Mouse (Mus musculus) frontal cortex, postnatal 36 days (tissue): ENCODE results near the gene Zc2hc1c.
"Not testable (repeated sequence)": the region's sequence is repeated elsewhere in the genome, so short reads cannot be mapped to it uniquely, and the experiment has no call there.

Experiments used
- DNase-seq, 2 experiments: peaks; one replicate each; pipeline ENCODE4 v3.0.0; 2022; ENCODE audit warnings: low spot score in 2 of 2

Zc2hc1c gene

GRCm38 (mm10) chr12:85288486-85289156, at the start of gene Zc2hc1c:
Gene Zc2hc1c (plus strand): TSS chr12:85288591.
- peak; percentile 80 to 86 for DNase-seq

GRCm38 (mm10) chr12:85252083-85252482, 36.3 kb upstream of the Zc2hc1c start:
- peak in 1 of 2 experiments; percentile 8 for DNase-seq

- no peak for DNase-seq
These were observed 32.2 kb upstream of the Zc2hc1c start for GRCm38 (mm10) chr12:85256074-85256751.

DNA sequence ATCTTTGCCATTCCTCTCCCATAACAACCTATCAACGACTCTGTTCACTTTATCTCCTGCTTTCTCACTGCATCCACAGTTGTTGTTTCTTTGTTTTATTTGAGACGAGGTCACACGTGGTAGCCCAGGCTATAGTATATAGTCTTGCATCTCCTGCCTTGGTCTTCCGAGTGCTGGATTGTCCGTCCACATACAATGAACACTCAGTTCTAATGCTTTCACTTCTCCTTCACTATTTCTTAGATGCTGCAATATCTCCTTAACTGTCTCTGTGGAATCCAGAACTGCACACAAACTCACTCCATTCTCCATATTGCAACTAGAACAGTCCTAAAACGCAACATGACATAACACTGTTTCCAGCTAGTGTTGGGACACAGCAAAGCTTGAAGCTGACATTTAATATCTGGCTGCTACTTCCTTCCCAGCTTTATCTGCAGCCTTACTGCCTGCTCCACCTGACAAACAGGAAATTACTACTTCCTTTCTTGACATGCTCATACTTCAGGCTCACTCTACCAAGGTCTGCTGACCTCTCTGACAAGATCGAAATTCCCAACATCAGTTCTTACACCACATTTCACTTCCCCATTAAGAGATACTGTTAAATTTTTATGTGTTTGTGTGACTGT, 31.3 kb upstream of the Zc2hc1c start:
- no peak for DNase-seq

- no peak for DNase-seq
These were observed 25.9 kb upstream of the Zc2hc1c start for GRCm38 (mm10) chr12:85262489-85262888.

- DNase-seq: peak; percentile 21 to 35
These were observed 25.2 kb upstream of the Zc2hc1c start for GRCm38 (mm10) chr12:85263190-85263589.

DNA sequence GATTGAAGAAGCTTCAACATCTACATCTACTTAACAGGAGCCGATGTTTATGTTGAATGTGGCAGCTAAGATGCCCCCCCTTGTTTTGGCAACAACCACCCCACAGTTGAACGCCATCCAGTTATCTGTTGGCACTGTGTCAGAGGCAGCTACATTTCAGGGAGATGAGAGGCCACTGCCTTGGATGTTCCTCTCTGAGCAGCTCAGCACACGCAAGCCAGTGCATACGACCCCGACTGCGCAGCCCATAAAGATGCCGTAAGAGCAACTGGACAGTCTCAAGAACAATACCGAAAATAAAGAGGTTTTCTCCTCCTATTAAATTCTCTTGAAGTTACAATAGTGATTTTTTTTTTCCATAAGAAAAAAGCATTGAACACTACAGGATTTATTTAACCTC, 23.9 kb upstream of the Zc2hc1c start:
- no peak for DNase-seq

DNA sequence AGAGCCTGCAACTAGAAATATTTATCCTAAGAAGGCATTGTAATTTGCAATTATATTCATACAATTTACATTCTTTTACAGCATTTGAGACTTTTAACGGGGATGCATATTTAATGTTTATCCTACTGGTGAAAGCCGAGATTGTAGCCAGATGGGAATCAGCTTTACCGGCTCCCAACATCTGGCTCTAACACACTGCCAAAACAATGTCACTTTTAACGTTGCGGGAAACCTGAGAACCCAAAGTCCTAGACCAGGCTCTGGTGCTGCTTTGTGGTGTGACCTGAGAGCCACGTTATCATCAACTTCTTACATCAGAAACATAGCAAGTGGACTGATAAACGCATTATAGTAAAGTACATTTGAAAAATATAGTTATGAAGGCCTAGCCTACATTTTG, 23.5 kb upstream of the Zc2hc1c start:
- no peak for DNase-seq

- DNase-seq: no peak
These were observed 22.1 kb upstream of the Zc2hc1c start for GRCm38 (mm10) chr12:85266248-85266647.

DNA sequence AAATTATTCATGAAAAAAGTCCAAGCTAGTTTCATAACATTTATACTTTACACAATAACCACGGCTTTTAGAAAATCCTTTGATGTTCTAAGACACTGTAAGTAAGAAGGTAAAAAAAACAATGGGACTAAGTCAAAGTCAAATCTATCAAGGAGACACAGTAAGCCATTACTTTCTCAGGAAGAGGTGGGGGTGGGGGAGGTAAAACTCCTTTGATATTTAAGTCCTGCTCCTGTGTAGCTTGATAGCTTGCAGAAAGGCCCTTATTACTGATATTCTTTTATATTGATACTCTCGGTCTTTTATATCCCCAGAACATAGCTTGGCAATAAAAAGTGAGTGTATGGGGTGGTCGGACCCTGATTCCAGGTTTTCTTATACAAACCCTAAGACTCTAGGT, 18.6 kb upstream of the Zc2hc1c start:
- no peak for DNase-seq

DNA sequence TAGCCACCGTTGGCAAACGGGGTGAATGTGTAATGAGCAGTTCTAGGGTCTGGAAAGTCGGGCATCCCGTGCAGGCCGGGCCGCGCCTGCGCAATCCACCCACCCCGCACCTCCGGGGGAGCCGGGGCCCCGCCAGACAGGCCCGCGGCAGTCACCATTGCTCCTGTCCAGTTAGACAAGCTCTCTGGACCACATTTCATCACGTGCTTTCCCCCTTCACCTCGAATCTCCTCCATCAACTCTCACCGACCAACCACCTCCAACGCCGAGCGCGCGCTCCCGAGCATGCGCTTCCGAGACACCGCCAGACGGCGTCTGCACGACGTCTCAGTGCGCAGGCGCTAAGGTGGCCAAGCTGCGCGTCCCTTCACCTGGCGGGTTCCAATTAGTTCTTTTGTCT, 18.1 kb upstream of the Zc2hc1c start, which contains the start of gene Mlh3:
TSS of gene Mlh3 (minus strand) at position 281 of the 400 bp plus-strand sequence.
- DNase-seq: peak; percentile 86 to 92

DNA sequence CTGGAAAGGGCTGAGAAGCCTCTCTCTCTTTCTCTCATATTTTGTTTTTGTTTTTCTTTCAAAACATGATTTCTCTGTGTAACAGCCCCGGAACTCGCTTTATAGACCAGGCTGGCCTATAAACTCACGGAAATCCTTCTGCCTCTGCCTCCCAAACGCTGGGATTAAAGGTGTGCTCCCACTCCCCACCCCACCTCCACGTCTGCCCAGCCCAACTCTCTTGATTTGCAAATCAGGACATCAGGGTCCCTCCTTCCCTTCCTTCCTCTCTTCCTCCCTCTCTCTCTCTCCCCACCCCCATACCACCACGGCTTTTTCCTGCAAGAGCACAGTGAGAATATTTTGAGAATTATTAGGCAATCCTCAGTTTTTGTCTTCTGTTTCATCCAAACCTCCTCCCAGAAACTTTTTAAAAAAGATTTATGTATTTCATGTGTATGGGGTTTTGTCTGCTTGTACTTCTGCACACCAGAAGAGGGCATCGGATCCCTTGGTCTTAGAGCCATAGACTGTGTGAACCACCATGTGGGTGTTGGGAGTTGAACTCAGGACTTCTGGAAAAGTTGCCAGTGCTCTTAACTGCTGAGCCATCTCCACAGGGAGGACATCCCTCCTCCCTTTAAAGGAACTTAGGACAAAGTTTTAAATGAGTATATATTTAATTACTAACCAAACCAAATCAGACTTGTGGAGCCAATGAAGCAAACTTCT, 17.1 kb upstream of the Zc2hc1c start:
- no peak for DNase-seq

GRCm38 (mm10) chr12:85271843-85272206, 16.6 kb upstream of the Zc2hc1c start:
- no peak for DNase-seq

GRCm38 (mm10) chr12:85273508-85273907, 14.9 kb upstream of the Zc2hc1c start:
- DNase-seq: no peak

DNA sequence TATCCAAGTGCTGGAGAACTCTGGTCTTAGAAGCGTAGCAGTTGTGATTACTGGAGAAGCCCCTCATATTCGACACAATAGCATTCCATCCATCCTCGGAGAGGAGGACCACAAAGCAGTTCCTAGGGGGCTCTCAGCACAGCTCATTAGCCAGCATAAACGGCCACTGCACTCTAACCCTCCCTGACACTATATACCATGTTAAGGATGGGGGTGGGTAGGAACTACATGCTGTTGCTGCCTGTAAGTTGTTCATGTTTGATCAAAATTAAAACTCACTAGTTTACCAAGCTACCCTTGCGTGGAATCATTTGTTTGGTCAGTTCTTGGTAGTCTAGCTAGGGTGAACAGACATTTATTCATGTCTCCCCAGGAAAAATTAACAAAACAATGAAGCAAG, 12.1 kb upstream of the Zc2hc1c start:
- no peak for DNase-seq

GRCm38 (mm10) chr12:85278919-85279318, 9.5 kb upstream of the Zc2hc1c start:
- DNase-seq: no peak

DNA sequence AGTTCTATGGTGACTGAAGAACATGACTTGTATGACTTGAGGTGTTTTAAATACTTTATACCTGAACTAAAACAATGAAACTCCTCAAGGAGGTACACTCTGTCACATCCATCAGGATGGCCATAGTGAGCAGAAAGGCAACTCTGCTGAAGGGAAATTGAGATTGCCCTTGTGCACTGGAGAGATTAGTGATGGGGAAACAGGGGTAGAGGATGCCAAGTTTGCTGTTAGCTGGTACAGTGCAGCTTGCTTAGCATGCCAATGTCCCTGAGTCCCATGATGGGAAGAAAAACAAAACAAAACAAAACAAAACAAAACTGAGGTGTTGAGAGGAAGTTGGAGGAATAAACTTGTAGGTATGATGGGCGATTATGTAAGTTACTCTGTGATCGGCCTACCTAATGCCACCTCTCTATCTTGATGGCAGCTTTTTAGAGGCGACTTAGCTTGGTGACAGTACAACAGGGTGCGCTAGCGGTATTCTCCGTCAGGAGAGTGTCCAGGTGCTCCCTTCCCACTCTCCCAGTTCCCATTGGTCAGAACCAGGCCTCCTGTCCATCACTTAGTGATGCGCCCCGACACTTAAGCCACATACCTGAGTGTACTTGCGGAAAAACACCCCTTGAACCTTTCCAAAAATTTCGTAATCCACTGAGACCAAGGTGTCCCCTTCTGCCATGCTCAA, 8.9 kb upstream of the Zc2hc1c start:
- no peak for DNase-seq

DNA sequence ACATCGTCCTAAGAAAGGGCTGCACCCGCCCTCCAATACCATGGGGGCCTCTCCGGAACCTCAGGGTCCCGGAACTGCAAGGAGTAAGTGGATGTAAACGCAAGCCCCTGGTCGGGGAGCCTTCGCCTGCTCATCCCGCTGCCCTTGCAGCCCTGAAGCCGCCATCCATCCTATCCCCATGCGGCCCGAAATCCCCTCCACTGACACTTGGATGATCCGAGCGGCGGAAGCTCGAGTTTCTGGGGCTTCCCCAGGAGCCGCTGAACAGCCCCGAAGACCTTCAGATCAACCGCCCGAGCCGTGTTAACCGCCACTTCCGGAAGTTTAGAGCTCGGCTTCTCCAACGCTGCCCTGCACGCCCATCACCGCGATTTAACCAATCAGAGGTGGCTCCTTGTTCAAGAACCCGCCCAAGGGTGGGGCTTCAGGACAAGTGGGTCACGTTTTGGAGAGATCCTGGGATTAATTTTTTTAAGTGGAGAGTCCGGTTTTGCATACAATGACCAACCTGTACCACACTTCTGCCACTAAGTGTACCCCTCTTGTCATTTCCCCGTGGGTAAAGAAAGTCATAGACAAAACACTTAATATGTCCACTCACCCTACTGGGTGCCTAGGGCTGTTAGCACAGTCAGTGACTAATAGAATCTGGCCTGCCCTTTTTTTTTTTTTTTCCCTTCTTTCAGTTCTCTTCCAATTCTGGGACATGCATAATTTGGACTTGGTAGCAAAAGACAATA, 8.1 kb upstream of the Zc2hc1c start:
- DNase-seq: peak; percentile 96 to 98

DNA sequence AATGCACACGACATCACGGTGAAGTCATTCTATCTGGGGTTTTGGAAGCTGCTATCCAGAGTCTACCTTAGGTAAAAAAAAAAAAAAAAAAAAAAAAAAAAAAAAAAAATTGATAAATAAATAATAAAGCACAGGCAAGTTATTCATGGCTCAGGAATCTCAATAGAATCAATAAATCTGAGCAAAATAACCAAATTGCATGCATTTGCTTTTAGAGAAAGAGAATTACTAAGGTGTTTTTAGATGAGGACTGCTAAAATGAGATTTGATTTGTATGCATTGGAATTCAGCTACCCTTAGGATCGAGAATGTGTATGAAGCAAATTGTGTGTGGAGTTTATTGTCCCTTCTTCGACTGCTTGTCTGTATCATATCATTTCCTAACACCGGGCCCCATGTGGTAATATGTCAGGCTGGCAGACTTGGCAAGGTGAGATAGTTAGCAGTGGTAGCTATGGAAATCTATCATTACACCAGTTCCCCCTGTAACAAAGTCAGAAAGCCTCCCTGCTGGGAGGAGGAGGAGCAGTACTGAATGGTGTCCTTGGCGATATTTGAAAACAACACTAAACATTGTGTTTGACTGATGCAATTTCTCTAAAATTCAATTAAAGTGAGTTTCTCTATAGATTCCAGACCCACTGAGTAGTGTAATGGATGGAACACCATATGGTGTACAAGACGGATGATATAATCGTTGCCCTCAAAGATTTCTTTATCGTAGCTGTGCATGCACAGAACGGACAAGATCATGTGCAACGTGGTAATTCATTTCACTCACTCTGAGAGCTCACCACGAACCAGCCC, 7.3 kb upstream of the Zc2hc1c start:
- no peak for DNase-seq

DNA sequence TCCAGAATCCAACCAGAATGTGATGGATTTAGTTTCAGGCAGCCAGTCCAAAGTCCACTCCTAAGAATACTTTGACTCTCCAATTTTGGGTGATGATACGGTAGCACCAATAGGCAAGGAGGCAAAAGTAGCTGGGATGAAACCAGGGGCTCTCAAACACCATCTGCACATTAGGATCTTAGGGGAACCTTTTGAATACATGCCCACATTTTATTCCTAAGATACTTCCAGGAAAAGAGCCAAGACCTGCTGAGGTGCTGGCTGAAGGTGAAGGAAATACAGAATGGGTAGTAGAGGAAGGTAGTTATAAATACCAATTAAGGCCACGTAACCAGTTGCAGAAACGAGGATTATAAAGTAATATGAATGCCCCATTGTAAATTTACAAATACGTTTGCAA, 6.6 kb upstream of the Zc2hc1c start:
- not testable (repeated sequence) for DNase-seq
